Mouse (Mus musculus) cerebellum, postnatal 25 days (tissue): ENCODE data around the gene Rgs8.

ENCODE experiments used
- DNase-seq, 2 experiments: peaks; one replicate each; pipeline ENCODE4 v3.0.0; 2021; ENCODE audit warnings: mixed read lengths in 2 of 2

The Rgs8 gene

DNA sequence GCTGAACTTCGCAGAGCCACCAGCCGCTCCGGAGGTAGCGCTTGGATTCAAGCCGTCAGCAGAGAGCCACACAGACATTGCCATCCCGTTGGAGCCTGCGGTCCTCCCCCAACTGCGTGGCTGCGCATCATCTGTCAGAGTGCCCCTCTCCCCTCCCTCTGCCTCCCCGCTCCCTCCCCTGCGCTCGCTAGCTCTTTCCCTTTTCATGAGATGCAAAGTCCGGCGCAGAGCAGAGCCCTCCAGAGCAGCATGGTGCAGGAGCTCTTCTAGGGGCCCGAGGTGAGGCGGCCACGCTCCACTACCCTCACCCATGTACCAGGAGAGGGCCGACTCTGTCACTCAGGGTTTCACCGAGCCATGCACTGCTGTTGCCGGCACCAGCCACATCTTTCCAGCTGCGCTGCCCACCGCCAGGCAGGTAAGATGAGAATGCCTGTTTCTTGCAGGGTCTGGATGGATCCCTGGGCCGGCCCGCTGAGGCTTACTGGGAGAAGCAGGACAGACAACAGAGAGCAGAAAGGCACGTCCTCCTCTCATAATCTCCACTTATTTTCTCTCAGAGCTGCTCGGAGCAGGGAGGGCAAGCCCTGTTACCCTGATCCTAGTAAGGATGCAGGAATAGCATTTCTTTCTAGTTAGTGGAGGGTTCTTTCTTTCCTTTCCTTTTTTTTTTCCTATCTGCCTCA lies at the start of gene Rgs8:
TSS of gene Rgs8 (plus strand) at position 88 of the 686 bp plus-strand sequence.
- DNase-seq, result peak; percentile 77 to 80

DNA sequence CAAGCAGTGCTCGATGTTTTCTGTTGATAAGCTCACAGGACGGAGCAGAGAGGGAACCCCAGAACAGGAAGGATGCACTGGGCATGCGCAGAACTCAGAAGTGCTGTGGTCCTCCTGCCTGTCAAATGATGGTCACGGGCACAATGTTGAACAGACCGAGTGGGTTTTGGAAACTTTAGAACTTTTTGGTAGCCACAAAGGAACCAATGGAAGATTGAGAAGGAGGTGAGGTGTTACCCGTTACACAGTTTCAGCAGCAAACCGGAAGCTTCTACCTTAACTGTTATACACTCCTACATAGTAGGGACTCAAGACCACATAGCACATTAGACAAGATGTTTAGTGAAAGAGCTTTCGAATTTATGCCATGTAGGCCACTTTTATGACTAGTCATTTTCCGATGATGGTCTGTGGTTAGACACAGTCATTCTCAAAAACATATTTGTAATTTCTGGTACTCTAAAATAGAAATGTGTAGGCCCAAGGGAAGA lies 35.4 kb upstream of the Rgs8 start:
- no peak for DNase-seq

DNA sequence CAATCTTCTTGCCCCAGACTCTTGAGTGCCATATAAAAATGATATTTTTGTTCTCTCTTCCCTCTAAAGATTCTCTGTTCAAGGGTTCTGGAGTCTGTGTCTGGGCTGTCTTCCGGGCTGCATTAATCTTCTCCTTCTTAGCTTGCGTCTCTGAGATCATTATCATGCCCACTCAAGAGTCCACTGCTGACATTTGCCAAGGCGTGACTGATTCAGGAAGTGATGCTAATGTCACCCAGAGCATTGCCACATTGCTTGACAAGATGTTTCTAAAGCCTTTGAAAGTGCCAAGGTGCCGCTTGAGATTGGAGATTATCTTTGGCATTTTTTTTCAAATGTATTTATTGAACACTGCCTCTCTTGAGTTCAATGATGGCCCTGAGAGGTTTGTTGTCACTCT lies 29.8 kb upstream of the Rgs8 start:
- DNase-seq, result no peak

DNA sequence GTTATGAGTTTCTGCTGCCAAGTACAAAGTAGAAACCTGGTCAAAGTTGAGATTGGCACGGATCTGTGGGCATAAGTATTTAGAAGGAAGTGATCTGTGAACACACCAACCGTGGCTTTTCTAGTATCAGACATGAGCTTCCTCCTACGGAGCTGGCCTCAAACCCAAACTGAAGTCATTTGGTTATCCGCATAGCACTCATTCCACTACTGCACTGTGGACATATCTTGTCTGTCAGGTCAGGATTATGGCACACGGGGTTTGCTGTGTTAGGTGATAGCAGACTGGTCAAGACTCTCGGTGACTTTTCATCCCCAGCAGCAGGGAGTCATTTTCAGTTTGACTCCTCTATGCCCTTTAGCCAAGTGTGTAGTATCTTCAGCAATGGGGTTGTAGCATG lies 20.1 kb upstream of the Rgs8 start:
- DNase-seq, result no peak

DNA sequence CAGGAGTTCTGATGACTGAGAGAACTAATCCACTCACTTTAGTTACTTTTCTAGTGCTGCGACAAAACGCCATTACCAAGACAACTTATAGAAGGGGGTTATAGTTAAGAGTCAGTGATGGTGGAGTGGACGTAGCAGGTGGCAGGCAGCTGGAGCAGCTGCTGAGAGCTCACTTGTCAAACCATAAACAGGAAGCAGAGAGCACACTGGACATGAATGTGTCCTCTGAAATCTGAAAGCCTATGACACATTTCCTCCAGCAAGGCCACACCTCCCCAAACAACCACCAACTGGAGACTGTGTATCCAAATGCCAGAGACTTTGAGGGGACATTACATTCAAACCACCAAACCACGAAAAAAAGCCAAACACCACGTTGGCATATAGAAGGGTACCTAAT lies 17.8 kb upstream of the Rgs8 start:
- no peak for DNase-seq

DNA sequence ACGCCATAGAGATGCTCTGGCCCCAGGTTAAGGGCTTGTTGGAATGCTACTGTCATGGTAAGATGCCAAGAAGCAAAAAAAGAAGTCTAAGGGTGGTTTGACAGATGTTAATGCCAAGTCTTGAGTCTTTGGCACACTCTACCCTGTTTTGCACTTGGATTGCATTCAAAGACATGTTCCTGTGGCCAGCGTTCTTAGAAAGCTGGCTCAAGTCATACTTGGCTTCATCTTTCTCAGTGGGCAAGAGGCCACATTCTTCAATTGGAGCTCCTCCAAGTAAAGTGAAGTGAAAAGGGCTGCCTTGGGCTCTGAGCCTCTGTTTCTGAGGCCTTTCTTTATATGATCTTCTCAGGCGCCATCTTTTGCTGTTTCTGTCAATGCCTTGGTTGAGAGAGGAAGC lies 17.3 kb upstream of the Rgs8 start:
- peak in 1 of 2 experiments; percentile 45 for DNase-seq

DNA sequence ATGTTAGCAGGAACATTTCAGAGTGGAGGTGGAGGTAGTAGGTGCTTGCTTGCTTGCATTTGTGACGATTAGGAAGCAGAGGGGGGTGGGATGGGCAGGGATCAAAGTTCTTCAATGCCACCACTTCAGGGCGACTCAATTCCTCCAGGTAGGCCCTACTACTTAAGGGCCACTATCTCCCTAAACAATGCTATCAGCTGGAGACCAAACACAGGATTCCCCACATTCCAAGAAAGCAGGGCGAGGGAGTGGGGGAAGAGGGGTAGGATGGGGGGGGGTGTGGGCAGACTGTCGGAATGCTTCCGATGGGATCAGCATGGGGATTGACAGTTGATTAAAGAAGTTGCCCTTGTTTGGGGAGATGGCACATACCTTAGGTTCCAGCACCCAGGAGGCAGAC lies 16.0 kb upstream of the Rgs8 start:
- DNase-seq, result no peak

DNA sequence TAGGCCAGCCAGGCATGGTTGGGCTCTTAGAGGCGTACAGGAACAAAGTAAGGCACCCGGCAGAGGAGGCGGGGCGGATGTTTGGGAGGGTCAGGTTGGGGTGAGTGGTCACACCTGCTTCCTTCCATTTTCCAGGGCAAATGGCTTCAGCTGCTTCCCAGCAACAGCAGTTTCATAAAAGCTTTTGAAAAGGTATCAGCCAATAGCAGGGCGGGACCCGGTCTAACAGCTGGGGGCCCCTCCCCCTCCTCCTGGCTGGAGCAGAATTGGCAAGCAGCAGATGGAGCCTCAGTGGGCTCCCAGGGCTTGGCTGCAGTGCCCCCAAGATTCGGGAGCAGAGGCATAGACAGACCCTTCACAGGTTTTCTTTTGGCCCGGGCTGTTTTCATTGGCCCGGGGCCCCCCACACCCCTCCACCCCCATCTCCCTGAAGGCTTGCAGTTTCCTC lies 11.3 kb upstream of the Rgs8 start:
- peak in 1 of 2 experiments; percentile 37 for DNase-seq

DNA sequence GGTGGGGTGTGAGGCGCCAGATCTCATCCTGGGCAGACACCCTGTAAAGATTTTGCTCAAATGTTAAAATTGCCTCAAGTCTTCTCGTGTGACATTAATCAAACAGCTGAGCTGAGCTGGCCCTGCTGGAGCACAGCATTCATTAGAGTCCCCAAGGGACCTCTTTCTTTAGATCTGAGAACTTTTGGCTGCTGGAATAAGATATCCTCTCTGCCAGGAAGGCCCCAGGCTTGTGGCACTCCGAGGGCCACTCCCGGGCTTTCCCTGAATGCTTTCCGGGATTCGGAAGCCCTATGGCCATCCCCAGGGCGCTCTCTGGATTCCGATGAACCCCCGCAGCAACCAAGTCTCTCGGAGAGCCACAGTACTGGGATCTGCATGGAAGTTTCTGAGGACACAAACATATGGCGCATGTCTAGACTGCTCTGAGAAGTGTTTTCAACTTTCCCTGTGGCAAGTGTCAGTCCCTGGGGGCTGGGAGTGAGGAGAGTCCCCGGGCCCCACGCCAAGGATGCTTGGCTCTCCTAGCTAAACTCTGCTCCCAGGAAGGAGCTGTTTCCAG lies 10.8 kb upstream of the Rgs8 start:
- peak; percentile 21 to 59 for DNase-seq

DNA sequence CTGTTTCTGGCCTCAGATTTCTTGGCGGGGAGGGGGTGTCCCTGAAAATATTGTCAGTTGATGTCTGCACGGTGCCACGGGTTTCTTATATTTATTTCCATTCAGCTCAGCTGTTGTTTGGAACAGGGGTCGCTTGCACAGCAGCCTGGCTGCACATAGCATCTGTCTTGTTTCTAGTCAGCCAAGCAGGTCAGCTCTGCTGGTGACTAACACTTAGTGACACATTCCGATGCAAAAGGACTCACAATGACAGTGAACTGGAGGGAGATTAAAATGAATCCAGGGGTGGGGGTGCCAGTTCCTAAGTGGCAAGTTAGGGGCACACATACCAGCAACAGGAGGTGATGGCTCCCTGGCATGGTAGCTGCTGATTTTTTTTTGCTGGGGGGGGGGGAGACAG lies 849 bp downstream of the Rgs8 start:
- DNase-seq, result peak; percentile 18 to 35

DNA sequence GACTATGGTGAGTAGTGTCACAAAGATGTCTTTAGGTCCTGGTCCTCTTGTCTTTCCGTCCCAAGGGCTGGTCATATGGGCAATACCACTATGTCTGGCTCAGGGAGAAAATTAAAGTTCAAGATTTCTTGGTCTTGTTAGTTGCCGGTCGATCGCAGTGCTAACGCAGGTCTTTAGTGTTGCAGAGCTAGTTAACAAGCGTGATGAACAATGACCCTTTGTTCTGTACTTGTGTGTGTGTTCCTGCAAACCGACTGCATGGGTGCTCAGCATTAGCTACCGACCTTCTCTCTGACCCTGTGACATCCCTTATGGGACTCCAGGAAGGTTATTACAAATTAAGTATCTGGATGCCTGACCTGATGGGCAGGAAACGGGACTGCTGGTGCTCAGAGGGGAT lies 6.8 kb downstream of the Rgs8 start:
- DNase-seq, result peak in 1 of 2 experiments; percentile 5

DNA sequence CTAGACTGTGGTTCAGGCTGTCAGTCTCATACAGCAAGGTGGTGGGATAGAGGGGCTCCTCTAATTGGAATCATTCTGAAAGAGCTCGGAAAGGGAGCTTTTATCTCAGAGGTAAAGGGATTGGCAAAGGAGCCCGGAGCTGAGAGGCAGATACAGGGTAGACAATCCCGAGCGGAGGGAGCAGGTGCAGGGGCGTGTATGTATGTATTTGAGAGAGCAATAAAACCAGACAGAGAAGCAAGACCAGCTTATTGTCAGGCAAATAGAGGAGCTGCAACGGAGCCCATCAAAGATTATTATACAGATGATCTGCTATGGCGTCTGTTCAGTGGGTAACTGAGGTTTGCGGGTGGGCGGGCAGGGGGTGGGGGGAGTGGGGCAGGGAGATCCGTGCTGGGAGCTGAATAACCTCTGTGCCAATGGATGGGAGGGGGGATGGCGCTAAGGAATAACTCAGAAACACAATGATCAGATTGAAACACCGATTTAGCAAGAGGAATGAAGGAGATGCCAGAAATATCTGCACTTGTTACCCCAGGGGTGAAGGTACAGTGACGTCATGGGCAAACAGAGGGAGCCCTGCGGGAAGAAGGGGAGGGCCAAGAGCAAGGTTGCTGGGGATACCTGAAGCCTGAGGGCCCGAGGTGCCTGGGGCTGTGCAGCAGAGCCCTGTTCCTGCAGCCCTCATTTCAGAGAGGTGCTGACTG lies 8.3 kb downstream of the Rgs8 start:
- peak in 1 of 2 experiments; percentile 25 for DNase-seq

DNA sequence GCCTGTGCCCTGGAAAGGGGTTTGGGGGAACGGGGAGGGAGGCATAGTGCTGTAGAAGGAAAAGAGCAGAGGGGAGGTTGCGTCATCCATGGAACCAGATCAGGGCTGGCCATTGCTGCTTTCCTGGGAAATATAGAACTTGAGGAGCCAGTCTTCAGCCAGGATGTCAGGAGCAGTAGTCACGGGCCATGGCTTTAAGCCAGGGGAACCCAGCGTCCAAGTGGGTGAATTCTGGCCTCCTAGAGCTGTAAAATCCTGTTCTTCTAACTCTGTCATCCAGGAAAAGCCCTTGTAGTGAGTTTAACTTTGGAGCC lies 8.8 kb downstream of the Rgs8 start:
- DNase-seq, result peak; percentile 34

DNA sequence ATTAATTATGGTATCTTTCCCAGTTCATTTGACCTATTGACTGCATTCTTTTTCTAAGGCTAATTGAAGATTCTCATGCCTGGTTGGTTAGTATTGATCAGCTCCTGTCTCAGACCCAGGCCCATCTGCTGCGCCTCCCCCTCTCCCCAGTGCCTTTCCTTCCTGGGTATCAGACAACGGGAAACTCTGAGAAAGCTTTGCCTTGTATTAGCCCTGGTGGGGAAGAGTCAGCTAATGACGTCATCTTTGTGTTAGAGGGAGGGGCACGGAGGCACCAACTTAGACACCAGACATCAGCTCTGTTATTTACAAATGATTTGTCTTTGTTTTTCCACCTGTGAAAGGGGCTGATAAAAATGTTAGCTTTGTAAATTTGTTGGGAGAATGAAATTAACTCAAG lies 9.5 kb downstream of the Rgs8 start:
- DNase-seq, result no peak

DNA sequence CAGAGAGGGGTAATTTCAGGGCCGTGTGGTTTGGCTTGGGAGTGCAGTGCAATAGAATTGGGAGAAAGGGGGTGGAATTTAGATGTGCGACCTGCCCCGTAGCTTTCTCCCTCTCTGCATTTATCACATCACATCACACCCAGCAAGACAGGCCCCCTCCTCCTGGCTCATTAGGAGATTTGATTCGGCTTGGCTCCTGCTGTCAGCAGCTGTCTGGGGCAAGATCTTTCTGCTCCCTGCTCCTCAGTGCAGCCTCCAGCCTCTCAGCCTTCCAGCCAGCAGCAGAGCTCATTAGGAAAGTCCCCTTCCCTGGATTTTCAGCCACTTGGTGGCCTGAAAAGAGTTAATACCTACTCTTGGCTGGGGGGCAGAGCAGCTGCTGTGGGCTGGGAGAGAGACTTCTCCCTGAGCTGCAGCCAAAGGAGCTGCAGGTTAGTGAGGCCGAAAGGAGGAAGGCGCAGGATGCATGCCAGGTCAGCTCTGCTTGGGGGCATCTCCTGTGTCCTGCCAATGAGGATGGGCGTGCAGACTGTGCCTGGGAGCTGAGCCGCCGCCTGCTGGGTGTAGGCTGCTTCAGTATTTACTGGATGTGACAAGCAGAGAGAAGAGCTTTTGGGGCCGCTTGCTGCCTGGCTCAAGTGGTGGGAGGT lies 12.4 kb downstream of the Rgs8 start:
- DNase-seq, result peak; percentile 92 to 94

DNA sequence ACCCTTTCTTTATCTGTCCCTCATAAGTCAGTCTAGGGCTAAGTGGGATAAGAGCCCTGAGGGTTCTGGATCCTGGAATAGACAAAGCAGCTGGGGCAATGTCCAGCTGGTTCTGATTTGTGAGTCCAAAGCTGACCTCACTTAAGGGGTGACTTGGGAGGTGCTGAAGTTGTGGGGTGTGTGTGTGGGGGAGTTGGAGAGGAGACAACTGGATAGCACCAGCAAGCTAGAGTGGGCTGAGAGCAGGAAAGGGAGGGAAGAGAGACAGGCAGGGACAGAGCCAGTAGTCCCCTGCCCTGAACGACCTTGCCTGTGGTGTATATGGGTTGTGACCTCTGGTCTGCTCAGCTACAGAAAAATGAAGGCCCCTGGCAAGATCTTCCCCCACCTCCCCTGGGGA lies 13.4 kb downstream of the Rgs8 start:
- DNase-seq, result peak; percentile 44 to 56

DNA sequence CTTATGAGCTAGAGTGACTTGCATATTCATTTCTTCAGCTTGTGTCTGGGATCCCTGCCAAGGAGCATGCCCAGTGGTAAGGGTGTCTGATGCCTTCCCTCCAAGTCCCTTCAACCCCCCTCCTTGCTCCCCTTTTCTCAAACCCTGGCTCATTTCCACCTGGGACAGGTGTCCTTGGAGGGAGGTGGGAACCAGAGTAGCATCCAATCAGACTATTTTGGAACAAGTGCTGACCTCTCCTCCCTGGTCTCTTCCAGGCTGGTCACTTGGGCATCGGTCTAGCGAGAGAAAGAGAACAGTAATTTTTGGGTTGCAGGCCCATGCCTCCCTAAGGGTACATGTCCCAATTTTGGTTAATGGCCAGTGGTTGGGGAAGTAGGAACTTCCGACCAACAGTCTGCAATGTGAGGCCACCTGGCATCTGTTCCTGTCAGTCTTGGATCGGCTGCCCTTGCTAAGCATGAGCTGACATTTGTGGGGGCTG lies 14.5 kb downstream of the Rgs8 start:
- peak; percentile 79 to 83 for DNase-seq

DNA sequence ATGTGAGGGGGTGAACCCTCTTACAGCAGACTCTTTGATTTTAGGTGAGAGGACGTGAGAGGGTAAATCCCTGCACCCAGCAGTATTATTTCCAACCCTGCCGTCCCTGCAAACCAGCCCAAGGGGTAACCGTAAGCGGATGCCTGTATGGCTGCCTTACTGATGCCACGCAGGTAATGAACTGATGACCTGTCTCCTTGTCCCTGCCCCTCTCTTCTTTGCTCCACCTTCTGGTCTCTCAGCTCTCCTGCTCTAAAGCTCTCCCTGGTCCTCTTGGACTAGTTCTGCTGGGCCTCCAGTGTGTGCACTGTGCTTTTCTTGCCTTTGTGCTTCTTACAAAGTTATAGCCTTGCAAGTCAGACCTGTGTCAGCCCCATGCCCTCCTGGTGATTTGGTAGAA lies 15.0 kb downstream of the Rgs8 start:
- DNase-seq, result peak in 1 of 2 experiments; percentile 53

DNA sequence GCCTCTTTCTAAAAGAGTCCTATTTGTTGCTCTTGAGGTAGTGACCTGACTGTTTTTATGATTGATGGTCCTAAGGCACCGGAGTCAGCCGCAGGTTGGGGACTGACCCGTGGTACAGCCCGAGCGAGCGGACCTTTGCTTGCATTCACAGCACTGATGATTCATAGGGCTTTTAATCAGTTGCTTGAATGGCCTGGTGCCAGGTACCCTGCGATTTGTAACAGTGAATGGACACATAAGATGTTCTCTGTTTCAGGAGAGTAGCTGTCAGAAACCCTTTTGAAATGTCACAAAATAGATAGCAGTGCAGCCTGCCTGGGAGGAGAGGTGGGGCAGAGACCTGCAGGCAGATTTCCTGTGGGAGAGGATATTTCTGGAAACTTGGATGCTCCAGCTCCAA lies 16.3 kb downstream of the Rgs8 start:
- peak; percentile 72 to 82 for DNase-seq

DNA sequence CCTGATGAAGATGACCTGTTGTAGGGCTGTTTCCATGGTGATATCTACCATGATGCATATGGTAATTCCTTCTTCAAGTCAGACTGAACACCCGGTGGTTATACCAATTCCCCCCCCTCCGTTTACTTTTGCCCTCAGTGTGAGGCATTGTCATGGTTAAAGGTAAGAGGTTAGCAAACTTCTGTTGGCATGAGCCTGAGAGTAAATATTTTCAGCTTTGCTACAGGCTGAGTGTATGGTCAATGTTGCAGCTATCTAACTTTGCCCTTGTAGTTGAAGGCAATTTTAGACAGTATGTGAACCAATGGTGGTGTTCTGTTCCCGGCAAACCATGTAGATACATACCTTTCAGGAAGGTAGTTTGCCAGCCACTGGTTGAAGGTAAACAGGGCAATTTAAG lies 16.9 kb downstream of the Rgs8 start:
- DNase-seq, result no peak

DNA sequence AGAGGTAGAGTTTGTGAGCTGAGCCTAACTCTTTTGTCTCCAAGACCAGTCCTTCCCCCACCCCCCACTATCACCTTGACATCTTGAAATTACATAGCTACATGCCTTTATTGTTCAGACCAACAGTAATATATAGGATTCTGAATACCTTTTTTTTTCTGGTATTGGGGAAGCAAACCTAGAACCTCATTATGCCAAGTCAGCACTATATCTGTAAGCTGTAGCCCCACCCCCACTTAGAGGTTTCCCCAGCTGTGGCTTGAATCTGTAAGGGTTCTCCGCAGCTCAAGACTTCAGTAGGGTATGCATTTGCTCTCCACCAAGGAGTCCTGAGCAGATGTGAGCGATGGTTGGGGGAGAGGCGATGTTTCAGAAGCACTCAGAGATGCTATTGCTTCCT lies 18.5 kb downstream of the Rgs8 start:
- peak in 1 of 2 experiments; percentile 10 for DNase-seq

DNA sequence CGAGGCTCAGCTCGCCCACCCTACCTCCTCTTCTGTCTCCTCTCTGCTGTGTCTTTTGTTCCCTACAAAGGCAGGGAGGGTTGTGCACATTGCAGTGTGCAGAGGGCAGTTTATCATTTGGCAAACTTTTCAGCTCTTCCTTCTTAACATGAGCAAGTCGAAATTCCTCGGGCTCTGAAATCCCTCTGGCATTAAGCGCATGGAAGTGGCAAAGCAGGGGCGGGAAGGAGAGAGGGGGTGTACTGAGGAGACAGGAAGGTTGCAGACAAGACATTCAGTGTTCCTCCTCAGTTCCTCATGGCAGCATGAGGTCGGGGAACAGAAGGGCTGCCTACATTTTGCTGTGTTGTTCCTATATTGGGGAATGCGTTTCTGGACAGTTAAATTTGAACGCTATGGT lies 19.9 kb downstream of the Rgs8 start:
- DNase-seq, result no peak

DNA sequence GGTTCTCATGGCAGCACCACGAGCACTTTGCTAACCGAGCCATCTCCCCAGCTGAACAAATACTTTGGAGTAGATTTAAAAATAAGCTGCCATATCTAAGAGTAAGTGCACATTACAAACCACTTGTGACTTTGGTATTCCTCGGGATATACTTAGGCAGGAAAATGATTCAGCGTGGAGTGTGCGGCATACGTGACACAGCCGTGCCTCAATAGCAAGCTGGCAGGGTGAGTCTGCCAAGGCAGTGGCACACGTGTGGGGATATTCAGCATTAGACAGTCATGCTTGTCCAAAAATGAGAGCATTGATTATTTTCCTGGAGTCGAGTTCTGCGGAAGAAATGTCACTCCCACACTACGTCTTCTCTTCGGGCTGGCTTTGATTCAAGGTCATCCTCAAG lies 21.1 kb downstream of the Rgs8 start:
- peak; percentile 30 to 32 for DNase-seq
